Mouse (Mus musculus) liver, embryonic 14.5 days (tissue): ENCODE data around the gene Trabd2b.

Experiments
- CTCF ChIP-seq: IDR thresholded peaks from 2 replicates; pipeline ENCODE4 v1.5.1; 2016; ENCODE audit warnings: antibody characterized with exemption, low read depth, control low read depth
- EP300 ChIP-seq: IDR thresholded peaks from 2 replicates; pipeline ENCODE4 v1.6.1; 2016; ENCODE audit warnings: antibody characterized with exemption, low read depth

DNA sequence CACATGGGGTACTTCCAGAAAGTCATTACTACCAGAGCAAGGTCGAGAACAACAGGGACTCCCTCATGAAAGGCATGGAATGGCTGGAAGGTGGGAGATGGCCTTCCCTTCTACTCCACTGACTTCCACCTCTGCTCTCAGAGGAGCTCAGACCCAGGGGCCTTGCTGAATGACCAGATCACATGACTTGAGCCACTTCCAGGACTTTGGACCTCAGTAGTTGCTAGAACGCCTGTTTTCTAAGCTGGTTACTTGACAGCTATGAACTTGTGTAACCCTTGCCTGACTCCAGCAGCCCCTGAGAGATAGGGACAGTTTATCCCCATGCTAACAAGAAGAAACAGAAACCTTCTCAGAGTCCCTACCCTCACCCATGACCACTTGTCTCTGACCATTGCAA is 50.6 kb downstream of the Trabd2b start:
- TF ChIP-seq CTCF (no peak), EP300 (no peak)
